Mouse (Mus musculus) kidney, adult 9 months (tissue): ENCODE measurements around the gene Dynlt1c.
"Not testable (repeated sequence)": the region's sequence is repeated elsewhere in the genome, so short reads cannot be mapped to it uniquely, and the experiment has no call there.

ENCODE experiments used
- DNase-seq: peaks from one replicate; pipeline ENCODE4 v3.0.0; 2022

Gene Dynlt1c

GRCm38 (mm10) chr17:6620035-6620434 lies 18.6 kb downstream of the Dynlt1c start:
- DNase-seq = not testable (repeated sequence)

- DNase-seq = not testable (repeated sequence)
Measured at GRCm38 (mm10) chr17:6620730-6621451, 19.4 kb downstream of the Dynlt1c start.

- not testable (repeated sequence) for DNase-seq
Measured at GRCm38 (mm10) chr17:6621976-6622375, 20.5 kb downstream of the Dynlt1c start.

GRCm38 (mm10) chr17:6624926-6625558 lies 23.6 kb downstream of the Dynlt1c start:
- not testable (repeated sequence) for DNase-seq

- DNase-seq = not testable (repeated sequence)
Measured at GRCm38 (mm10) chr17:6630398-6630797, 28.9 kb downstream of the Dynlt1c start.

- DNase-seq = not testable (repeated sequence)
Measured at GRCm38 (mm10) chr17:6632850-6633249, 31.4 kb downstream of the Dynlt1c start.

- DNase-seq = not testable (repeated sequence)
Measured at GRCm38 (mm10) chr17:6635781-6636180, 34.3 kb downstream of the Dynlt1c start.

GRCm38 (mm10) chr17:6636861-6637260 lies 35.4 kb downstream of the Dynlt1c start:
- DNase-seq = no peak

GRCm38 (mm10) chr17:6637434-6637833 lies 36.0 kb downstream of the Dynlt1c start:
- not testable (repeated sequence) for DNase-seq

GRCm38 (mm10) chr17:6638444-6638843 lies 37.0 kb downstream of the Dynlt1c start:
- DNase-seq = not testable (repeated sequence)

GRCm38 (mm10) chr17:6639486-6639885 lies 38.0 kb downstream of the Dynlt1c start:
- not testable (repeated sequence) for DNase-seq

- DNase-seq = not testable (repeated sequence)
Measured at GRCm38 (mm10) chr17:6640044-6640637, 38.7 kb downstream of the Dynlt1c start.

GRCm38 (mm10) chr17:6640771-6641429 lies 39.4 kb downstream of the Dynlt1c start:
- DNase-seq = not testable (repeated sequence)

- DNase-seq = not testable (repeated sequence)
Measured at GRCm38 (mm10) chr17:6644210-6644609, 42.7 kb downstream of the Dynlt1c start.

GRCm38 (mm10) chr17:6644673-6645072 lies 43.2 kb downstream of the Dynlt1c start:
- not testable (repeated sequence) for DNase-seq

GRCm38 (mm10) chr17:6645668-6646067 lies 44.2 kb downstream of the Dynlt1c start:
- not testable (repeated sequence) for DNase-seq

GRCm38 (mm10) chr17:6646841-6647240 lies 45.4 kb downstream of the Dynlt1c start:
- not testable (repeated sequence) for DNase-seq

GRCm38 (mm10) chr17:6647452-6647851 lies 46.0 kb downstream of the Dynlt1c start:
- not testable (repeated sequence) for DNase-seq

GRCm38 (mm10) chr17:6650904-6651565 lies 49.6 kb downstream of the Dynlt1c start:
- DNase-seq = not testable (repeated sequence)

- DNase-seq = not testable (repeated sequence)
Measured at GRCm38 (mm10) chr17:6653341-6653946, 52.0 kb downstream of the Dynlt1c start.

GRCm38 (mm10) chr17:6655087-6655511 lies 53.6 kb downstream of the Dynlt1c start:
- DNase-seq = peak; percentile 62
